Mouse (Mus musculus) cerebellum, adult 9-11 months (tissue): Measurements from ENCODE around the gene Nckipsd.

Source experiments
- DNase-seq: peaks from one replicate; pipeline ENCODE4 v3.0.0; 2022

The Nckipsd gene

DNA sequence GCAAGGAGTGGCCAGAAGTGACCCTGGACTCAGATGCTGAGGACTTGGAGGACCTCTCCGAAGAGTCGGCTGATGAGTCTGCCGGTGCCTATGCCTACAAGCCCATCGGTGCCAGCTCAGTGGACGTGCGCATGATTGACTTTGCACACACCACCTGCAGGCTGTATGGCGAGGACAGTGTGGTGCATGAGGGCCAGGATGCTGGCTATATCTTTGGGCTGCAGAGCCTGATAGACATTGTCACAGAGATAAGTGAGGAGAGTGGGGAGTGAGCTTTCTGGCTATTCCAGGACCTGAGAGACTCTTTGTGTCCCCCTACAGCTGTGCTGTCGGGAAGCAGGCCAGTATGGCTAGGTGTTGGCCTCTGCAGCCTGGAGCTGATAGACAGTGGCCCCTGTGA lies 2.4 kb upstream of the Nckipsd start:
- DNase-seq = peak; percentile 28

DNA sequence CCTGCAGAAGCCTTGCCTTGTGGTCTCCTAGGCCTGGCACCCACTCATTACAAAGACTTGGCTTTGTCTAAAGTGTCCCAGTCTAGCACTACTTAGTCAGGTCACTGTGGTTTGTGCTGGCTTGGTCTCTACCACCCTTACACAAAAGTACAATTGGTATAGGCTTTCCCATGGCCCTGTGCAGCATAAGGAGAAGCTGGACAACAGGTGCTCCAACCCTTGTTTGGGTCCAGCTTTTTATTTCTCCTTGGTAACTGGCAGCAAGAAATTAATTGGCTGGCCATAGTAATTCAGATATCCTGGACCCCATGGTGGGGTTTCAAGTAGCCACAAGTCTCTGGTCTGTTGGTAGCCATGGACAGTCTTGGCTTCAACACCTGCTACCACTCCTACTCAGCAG lies 1.8 kb upstream of the Nckipsd start:
- DNase-seq = peak; percentile 31

DNA sequence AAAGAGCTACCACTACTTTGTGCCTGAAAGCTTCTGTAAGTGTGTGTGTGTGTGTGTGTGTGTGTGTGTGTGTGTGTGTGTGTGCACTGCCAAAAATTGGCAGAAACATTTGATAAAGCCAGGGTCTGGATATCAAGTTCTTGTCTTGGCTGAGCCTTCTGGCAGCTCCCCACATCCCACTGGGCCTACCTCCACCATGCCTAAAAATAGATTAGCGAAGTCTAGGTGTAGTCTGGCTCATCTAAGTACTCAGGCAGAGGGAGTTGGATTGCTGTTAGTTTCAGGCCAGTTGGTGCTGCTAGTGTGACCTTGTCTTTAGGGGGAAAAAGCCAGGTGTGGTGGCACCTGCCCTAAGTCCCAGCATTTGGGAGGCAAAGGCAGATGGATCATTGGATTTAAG lies 1.3 kb upstream of the Nckipsd start:
- peak; percentile 63 for DNase-seq

DNA sequence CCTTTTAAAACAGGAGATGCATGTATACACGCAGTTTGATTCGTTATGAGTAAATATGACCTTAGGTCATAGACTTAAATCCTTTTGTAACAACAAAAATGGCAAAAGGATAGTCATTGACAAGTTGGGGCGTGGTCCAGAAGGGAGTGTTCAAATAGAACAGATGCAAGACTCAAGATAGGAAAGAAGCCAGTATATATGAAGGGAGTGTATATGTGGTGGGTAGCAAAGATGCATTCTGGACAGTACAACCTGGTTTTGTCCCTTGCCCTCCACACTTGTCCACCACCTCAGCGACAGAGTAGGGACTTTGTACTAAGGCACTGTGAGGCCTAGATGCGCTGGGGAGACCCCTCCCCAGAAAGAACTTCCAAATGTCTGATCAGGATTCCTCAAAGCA lies 494 bp upstream of the Nckipsd start:
- no peak for DNase-seq

DNA sequence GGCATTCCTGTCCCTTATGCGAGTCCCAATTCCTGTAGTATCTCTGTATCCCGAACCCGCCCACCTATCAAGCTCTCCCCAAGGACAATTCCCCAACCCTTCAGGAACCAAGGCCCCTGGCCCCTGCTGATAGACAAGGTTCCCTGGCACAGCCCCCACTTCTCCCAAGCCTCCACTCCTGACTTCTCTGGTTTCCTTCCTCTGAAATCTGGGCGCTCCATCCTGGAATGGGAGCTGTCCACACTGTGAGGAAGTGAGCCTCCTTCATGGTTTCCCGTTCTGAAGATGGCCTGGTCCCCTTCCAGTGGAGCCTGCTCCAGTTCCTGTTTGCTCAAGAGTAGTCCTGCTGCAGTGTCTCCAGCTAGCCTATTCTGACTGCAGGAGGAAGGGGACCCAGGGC lies 1.0 kb downstream of the Nckipsd start:
- peak; percentile 49 for DNase-seq

DNA sequence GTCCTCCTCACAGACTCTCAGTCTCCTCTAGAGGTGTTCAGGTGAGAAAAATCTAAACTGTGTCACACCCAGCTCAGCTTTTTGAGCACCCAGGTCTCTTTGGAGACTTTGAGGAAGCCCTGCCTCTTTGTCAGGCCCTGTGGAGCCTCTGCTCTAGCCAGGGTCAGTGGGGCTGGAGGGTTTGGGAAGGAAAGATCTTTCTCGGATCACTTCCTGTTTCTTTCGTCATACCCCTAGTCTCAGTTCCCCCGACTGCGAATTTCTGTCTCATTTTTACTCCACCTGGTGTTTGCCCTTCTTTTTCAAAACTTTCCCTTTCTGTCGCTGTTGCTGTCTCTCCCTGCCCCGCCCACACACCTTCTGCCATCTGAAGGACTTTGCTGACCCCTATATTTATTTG lies 1.6 kb downstream of the Nckipsd start:
- peak; percentile 19 for DNase-seq

DNA sequence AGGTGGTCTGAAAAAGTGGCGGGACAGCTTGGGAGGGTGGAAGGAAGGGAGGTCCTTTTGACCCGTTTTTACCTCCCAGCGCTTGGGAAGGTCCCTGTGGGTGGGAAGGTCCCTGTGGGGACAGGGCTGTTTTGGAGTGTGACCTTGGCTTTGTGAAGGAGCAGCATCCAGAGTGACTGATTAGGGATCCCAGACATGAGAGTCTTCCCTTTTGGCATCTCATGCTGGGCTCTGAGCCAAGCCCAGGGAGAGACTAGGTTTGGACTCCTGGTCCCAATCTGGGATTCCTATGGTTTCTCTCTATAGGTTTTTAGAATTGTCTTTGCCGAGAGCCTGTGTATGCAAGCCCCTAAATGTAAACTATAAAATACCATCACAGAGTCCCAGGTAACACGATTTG lies 2.3 kb downstream of the Nckipsd start:
- DNase-seq = peak; percentile 47

DNA sequence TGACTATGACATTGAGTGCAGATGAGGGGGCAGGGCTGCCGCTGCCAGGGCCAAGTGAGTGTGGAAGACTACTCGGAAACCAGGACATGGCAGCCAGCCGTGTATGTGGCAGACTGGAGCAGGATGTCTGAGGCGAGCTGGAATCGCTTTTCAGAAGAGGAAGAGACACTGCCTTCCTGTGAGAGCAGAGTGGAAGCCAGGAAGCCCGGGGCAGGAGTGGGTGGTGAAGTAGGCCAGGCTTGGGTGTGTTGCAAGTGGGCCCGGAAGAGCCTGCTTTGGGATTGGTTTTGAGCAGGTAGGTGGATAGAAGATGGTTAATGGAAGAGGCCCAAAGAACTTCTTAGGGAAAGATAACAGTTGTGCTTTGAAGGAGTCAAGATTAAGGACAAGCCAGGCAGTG lies 7.4 kb downstream of the Nckipsd start:
- peak; percentile 13 for DNase-seq

DNA sequence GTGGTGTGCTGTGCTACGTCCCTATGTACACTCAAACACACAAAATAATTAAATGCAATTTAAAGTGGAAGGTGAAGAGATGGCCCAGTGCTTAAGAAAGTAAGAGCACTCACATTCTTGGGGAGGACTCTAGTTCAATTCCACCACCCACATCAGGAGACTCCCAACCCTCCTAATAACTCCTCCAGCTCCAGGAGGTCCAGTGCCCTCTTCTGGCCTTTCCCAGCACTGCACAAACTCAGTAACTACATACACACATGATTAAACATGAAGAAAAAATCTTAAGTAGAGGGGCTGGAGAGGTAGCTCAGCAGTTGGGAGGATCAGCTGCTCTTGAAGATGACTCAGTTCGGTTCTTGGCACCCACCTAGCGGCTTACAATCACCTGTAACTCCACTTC lies 11.3 kb downstream of the Nckipsd start:
- peak; percentile 63 for DNase-seq

DNA sequence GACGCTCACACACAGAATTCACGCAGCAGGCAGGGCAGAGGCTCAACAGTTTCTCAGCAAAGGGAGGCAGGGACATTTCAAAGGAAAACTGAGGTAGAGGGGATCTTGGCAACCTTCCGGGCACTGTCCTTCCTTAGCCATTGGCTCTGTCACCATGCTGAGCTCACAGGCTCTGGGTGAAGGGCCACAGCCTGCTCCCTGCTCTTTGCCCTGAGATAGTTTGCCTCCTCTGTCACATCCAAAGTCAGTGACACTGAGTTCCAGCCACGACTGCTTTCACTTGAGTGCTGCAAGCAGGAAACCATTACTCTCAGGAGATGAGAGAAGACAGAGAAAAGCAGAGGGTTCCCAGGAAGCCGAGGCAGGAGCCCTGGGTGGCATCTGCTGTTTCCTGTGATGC lies 11.9 kb downstream of the Nckipsd start:
- DNase-seq = no peak

DNA sequence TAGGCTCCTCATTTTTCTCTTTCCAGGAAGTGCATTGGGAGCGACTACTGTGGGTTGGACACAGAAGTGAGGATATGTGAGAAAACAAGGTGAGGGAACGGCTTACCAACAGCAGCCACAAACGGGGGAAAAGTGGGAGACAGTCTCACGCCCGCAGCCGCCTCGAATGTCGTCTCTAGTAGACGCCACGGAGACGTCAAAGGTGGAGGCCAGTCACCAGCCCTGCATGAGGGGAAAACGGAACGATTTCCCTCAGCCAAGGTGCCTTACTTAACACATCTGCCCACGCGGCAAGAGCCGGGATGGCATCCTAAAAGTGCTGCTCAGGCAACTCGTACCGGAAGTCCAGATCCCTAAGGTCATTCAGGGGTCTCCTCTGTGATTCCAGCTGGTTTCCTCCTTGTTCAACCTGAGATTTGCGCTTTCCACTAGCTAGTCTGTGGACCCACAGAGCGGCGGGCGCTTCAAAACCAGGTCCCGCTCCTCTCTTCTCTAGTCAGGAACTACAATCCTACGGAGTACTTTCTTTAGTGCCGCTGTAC lies 16.0 kb downstream of the Nckipsd start:
- no peak for DNase-seq

DNA sequence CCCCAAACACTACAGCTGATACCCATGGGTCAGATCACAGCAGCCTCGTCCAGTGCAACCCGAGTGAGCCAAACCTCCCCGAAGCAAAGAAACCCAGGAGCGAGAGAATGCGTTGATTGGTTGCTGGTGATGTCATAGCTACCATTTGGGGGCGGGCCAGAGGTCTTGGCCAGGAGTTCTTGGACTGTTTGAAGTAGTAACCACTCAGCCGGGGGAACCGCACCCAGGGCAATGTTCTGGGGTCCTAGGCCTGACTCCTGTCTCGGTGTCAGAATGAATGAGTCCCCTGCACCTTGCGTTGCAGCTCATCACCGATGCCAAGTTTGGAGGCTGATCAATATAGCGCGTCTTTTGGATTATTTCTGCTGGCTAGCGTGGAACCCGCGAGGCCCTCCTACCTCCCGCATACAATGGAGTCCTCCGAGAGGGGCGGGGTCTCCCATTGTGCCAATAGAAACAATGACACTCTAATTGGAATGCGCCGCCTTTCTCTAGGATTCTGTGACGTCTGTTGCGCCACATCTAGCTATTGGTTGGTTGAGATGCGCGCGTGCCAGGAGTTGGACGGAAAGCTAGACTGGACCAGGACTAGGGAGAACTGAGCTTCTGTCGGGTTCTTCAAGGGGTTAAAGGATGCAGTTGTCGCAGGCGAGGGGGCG lies 16.7 kb downstream of the Nckipsd start:
- DNase-seq = peak; percentile 99

DNA sequence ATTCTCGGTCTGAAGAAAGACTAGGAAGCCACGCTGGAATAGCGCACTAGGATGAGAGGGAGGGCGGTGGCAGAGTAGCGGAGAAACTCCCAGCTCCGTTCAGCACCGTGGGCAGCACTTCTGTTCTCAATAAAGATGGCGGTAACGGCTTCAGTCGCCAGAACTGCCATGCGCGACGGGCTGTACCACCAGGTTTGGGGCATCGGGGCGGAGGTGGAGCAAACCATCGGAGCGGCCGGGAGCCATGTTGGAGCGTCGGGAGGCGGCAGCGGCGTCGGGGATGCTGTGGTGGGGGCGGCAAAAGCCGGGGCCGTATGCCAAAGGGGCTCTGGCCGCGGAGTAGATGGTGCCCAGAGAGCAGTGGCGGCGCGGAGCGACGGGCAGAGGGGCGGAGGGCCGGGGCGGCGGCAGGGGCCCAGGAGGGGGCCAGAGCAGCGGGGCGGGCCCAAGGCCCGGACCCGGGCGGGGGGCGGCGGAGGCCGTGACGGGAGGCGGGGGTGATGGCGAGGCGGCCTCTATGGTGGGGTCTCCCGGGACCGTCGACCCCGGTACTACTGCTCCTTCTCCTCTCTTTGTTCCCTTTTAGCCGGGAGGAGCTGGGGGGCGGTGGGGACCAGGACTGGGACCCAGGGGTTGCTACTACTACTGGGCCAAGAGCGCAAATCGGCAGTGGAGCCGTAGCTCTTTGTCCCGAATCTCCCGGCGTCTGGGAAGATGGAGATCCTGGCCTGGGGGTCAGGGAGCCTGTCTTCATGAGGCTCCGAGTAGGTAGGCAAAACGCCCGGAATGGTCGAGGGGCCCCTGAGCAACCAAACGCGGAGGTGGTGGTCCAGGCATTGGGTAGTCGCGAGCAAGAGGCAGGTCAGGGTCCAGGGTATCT lies 17.9 kb downstream of the Nckipsd start, which contains the start of gene Celsr3:
Gene Celsr3, plus strand, starts transcription at position 501 of the 880 bp plus-strand sequence.
- peak; percentile 93 for DNase-seq

DNA sequence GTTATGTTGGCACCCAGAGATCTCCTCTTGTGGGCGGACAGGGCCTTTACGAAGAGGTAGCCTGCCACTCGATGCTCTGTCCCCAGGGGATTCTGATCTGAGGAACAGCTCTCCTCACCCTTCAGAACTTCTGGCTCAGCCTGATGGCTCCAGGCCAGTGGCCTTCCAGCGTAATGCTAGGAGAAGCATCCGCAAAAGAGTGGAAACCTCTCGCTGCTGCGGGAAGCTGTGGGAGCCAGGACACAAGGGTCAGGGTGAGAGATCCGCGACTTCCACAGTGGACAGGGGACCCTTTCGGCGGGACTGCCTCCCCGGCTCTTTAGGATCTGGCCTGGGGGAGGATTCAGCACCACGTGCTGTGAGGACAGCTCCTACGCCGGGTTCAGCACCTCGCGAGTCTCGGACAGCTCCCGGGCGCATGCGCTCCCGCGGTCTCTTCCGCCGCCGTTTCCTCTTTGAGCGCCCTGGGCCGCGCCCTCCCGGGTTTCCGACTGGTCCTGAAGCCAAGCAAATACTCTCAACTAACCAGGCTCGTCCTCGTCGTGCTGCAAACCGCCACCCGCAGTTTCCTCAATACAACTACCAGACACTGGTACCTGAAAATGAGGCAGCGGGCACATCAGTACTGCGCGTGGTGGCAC lies 18.7 kb downstream of the Nckipsd start:
- DNase-seq = peak; percentile 87

DNA sequence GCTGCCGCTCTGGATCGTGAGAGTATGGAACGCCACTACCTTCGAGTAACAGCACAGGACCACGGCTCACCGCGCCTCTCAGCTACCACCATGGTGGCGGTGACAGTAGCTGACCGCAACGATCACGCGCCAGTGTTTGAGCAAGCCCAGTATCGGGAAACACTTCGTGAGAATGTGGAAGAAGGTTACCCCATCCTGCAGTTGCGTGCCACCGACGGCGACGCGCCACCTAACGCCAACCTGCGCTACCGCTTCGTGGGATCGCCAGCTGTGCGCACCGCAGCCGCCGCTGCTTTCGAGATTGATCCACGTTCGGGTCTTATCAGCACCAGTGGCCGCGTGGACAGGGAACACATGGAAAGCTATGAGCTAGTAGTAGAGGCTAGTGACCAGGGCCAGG lies 19.3 kb downstream of the Nckipsd start:
- peak; percentile 62 for DNase-seq

DNA sequence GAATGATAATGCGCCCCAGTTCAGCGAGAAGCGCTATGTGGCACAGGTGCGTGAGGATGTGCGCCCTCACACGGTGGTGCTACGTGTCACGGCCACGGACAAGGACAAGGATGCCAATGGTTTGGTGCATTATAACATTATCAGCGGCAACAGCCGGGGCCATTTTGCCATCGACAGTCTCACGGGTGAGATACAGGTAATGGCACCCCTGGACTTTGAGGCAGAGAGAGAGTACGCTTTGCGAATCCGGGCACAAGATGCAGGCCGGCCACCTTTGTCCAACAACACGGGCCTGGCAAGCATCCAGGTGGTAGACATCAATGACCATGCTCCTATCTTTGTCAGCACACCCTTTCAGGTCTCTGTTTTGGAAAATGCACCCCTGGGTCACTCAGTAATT lies 19.7 kb downstream of the Nckipsd start:
- peak; percentile 68 for DNase-seq

DNA sequence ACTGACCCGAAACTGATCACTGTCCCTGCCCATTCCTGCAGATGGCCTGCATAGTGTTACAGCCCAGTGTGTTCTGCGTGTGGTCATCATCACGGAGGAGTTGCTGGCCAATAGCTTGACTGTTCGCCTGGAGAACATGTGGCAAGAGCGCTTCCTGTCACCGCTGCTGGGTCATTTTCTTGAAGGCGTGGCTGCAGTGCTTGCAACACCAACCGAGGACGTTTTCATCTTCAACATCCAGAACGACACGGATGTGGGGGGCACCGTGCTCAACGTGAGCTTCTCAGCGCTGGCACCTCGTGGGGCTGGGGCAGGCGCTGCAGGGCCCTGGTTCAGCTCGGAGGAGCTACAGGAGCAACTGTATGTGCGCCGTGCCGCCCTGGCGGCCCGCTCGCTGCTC lies 23.5 kb downstream of the Nckipsd start:
- no peak for DNase-seq

DNA sequence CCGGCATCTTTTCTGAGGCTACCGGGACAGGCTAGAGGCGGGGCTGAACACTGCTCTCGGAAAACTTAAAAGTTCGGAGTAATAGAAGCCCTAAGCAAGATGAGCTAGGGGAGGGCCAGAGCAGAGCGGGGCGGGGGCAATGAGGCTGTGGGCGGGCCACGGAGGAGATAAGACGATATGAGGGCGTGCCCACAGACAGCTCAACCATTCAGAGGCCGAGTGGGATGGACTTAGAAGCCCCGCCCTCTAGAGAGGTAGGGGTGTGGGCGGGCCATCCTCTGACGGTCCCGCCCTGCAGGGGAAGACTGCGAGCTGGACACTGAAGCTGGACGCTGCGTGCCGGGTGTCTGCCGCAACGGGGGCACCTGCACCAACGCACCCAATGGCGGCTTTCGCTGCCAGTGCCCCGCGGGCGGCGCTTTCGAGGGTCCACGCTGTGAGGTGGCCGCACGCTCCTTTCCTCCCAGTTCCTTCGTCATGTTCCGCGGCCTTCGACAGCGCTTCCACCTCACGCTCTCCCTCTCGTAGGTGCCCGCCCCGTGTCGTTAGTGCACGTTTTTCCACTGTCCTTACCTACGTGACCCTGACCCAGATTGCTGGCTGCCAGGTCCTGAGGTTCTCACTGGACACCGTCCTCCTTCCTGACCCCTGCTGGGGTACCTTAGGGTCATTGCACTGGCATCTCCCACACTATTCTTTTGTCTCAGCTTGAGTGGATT lies 24.4 kb downstream of the Nckipsd start:
- DNase-seq = peak; percentile 90

DNA sequence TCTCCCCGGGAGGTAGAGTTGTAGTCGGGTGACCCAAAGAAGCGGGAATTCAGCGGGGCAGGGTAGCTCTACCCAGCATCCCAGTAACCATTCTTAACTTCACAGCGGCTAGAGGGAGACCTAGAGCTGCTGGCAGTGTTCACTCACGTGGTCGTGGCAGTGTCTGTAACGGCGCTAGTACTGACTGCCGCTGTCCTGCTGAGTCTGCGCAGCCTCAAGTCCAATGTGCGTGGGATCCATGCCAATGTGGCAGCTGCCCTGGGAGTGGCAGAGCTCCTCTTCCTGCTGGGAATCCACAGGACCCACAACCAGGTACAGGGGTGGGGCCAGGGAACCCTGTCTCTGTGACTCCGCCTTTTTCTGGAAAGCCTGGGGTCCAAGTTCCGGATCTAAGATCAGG lies 34.8 kb downstream of the Nckipsd start:
- DNase-seq = peak; percentile 89

DNA sequence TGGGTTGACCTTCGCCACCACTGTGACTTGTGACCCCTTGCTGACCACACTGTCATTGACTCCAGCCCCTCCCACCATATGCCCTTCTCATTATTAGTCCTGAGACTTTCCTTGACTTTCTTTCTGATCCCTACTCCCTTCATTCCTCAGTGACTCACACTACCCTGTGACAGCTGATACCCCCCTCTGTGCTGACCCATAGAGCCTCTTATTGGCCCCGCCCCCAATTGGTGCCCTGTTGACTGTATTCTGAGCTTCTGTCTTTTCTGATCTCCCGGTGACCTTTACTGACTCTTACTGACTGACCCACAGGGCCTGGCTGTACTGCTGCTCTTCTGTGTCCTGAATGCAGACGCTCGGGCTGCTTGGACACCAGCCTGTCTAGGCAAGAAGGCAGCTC lies 37.2 kb downstream of the Nckipsd start:
- no peak for DNase-seq

DNA sequence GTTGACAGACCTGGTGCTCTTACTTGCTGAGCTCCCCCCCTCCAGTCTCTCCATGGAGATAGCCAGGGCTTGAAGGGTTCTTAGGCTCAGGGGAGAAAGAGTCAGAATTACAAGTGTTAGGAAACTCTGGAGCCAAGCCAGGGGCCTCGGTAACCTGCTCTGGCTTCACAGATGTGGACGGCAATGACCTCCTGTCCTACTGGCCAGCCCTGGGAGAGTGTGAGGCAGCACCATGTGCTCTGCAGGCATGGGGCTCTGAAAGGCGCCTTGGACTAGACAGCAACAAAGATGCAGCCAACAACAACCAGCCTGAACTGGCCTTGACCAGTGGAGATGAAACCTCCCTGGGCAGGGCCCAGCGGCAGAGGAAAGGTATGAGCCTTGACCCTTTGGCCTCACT lies 39.2 kb downstream of the Nckipsd start:
- no peak for DNase-seq

DNA sequence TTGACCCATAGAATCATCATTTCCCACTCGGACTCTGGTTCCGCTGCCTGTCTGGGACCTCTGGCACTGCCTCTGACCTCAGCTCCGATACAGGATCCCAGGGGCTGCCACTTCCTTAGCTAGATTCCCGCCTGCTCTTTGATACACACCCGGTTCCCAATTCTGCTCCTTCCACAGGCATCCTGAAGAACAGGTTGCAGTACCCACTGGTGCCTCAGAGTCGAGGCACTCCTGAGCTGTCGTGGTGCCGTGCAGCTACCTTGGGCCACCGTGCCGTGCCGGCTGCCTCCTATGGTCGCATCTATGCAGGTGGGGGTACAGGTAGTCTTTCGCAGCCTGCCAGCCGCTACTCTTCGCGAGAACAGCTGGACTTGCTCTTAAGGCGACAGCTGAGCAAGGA lies 40.3 kb downstream of the Nckipsd start:
- DNase-seq = no peak

DNA sequence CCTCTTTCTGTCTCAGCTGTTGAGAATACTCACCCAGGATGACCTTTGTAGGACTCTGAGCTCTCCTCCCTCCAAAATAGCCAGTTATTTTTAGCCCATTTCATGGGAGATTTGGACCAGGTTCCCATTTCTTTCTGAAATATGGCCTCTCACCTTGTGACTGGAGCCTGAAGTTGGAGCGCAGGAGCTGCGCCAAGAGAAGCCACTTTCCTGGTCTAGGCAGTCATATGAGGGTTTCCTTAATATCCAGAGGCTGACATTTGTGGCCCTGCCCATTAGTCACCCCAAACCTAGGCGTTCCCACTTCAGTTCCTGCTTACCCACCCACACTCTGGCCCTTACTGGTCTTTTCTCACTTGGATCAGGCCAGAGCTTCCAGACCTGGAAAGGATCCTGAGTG lies 44.8 kb downstream of the Nckipsd start, which contains the start of gene Slc26a6:
Gene Slc26a6, plus strand, starts transcription at position 308 of the 400 bp plus-strand sequence.
- DNase-seq = no peak
